Mouse (Mus musculus): ENCODE data around the gene Ndufaf8.

The Ndufaf8 gene

DNA sequence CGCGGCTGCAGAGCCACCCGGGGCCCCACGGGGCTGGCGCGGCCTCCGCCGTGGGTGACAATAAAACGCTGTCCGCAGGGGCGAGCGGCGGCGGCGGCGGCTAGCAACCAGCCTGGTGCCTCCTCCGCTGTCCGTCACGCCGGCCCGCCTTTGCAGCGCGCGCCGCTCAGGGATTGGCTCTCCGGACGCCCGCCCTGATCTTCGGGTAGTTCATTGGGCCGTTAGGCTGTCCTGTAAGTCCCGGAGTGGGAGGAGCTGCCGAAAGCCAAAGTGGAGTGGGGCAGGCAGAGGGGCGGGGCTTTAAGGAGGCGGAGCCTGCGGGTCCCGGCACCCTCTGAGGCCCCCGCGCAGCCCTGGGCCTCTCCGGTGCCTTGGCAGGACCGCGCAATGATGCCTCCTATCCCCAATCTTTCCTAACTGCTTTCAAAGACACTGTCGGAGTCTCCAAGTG is 12.0 kb upstream of the Ndufaf8 start, which contains the start of gene Cep131:
Gene Cep131 (minus strand): TSS at position 126 of the 451 bp plus-strand sequence.
- DNase-seq (ENCODE audit: low spot score) = peak; percentile 99

DNA sequence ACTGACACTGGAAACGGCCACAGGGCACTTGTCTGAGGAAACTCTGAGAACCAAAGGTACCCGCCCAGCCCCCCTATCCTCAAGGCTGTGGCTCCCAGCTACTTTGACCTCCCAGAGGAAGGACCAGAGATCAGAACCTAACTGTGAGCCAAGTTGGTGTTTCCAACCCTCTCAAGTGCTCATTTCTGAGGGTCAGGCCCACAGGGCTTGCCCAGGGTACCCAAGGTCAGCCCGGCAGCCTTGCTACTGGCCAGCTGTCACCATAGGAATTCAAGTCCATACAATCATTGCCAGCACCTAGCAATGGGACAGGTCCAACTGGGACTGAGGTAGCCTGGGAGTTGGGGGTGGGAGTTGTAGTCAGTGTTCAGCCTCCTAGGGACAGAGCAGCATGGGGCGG is 8.1 kb upstream of the Ndufaf8 start:
- no peak for DNase-seq (ENCODE audit: low spot score)

DNA sequence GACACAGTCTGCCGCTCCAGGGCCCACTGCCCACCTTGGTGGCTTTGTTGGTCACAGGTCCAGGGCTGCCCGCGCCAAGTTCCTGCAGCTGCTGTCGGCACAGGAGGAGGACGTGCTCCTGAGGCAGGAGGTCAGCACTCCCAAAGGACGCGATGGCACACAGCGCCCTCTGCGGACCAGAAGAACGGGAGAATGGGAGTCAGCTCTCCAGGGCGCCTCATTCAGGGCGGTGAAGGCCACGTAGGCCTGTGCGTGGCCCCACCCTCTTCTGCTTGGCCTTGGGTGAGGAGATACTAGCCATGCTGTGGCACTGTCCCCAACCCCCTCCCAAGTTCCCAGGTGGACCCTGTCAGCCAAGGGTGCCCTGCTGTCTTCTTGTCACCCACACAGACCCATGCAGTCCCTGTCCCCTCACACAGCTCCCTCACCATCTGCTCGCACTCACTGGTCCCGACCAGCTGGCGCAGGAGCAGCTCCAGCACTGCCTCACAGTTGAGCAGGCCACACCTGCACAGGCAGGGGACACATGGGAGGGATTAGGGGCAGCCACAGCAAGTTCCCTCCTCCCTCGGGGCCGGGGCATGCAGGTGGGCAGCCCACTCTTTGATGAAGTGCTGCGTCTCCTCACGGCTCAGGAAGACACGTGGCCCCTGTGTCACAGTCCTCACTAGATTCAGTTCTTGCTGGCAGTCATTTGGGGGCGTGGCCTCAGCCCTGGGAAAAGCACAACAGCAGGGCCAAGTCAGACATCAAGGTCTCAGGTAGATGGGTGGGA is 5.7 kb upstream of the Ndufaf8 start:
- no peak for DNase-seq (ENCODE audit: low spot score)

DNA sequence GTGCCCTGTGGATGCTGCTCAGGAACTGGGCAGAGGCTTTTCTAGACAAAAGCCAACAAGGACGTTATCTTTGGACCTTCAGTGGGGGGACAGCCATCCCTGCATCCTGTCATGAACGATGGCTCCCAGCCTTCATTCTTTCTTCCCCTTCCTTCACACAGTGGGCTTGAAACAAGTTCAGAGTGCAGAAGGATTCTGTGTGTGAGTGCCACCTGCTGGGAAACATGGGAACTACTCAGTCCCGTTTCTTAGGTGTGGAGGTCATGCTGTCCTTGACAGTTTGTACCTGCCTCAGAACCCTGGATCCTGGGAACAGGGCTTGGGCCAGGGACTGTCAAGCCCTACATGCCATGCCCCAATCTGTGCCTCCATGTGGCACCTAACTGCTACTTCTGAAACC is 2.3 kb downstream of the Ndufaf8 start:
- DNase-seq (ENCODE audit: low spot score) = peak; percentile 78

DNA sequence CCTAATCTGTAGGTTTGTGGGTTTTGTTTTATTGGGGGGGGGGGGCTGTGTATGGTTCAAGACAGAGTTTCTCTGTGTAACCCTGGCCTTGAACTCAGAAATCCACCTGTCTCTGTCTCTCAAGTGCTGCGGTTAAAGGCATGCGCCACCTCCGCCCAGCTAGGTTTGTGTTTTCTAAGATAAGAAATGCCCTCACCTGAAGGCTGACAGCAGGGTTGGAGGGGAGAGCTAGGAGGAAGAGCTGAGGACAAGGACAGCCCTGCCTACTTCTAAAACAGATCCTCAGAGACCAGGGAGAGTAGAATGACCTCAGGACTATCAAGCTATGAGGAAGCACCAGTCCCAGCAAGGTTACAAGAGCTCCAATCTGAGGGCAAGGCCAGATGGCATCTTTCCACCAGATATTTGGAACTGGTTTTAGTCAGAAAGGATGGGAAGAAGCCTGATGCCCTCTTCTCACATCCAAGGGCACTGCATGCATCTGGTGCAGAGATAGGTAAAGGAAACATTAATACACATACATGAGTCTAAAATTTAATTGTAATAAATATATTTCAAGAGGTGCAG is 4.8 kb downstream of the Ndufaf8 start:
- DNase-seq (ENCODE audit: low spot score) = no peak

DNA sequence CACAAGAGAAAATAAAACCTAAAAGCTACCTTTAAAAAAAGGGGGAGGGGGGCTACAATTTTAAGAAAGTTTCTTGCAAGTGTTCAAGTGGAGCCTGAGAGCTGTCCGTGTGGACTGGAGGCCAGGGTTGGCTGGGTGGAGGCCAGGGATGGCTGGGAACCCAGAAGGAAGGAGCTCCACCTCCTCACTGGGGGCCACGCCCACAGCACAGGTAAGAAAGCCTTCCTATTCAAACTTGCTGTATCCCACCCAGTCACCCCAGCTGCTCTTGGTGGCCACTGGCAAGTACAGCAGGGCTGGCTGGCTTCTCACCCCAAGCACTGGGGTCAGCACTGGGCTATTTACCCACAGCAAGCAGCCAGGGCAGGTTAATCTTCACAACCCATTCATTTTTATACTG is 8.3 kb downstream of the Ndufaf8 start:
- no peak for DNase-seq (ENCODE audit: low spot score)

DNA sequence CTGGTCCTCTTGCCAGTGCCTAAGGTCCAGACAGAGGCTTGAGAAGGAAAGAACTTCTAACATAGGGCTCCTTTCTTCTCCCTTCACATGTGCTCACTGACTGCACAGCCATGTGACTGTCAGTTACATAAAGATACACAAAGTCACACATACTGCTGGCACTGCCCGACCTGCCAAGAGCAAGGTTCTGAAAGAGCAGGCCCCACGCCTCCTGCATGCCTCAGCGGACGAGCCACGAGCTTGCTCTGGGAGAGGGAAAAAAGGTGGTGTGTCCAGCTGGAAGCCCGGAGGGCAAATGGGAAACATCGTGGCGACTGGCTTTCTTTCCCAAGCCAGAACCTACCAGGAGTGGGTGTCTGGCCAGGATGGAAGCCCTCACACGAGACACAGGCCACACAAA is 9.1 kb downstream of the Ndufaf8 start:
- no peak for DNase-seq (ENCODE audit: low spot score)

DNA sequence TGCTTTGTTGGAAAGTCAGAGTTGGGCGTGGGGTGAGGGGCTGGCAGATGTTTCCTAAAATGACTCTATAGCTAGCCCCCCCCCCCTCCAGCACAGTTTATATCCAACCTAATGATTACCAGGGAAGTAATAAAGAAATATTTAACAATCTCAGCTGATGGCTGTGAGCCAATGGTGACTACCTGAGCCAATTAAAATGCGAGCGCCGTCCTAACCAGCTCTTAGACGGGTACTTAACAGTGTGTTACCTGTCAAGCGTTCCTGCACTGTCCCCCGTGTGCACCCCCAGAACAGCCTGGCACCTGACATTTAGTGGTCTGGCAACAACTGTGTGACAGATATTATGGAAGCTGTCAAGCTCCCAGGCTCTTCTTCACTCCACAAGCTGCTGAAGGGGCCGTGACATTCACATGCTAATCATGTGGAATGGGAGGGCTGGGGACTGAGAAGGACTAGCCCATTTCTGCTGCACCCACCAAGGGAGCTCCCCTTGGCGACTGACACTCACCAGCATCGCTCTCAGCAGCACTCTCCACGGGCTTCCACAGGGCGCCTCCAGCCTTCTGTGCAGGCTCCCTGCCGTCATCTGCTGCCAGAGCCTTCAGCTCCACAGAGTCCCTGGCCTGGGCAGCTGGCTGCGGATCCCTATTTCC is 11.0 kb downstream of the Ndufaf8 start:
- no peak for DNase-seq (ENCODE audit: low spot score)

DNA sequence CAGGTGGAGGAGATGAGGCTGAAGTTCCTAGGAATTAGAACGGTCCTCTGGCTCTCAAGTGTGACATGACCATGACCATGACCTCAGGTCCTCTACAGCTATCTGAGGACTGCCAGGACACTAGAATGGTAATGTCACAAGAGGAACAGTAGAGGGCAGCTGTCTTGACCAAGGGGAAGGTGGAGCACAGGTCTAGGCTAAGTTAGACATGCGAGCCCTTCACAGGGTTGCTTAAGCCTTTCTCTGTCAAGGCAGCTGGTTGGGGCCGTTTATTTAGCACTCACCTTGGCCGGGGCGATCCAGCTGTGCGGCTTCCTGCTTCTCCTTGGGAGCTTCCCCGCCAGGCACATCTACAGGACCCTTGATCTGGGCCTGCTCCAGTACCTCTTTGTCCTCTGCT is 11.8 kb downstream of the Ndufaf8 start:
- DNase-seq (ENCODE audit: low spot score) = no peak

DNA sequence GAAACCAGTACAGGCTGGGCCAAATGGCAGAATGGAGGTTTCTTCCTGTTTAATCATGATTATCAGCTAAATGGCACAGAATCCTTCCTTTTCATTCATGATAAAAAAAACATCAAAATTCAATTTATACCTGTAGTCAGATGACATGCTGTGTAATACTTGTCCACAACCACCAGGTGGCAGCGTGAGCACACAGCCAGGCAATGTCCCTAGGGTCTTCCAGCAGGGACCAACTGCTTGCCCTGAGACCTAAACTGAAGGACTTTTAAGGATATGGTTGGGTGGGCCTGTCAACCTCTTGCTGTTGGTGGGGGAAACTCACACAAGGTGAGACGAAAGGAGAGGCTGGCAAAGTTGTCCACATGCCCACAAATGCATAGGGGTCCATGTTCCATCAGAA is 12.3 kb downstream of the Ndufaf8 start:
- DNase-seq (ENCODE audit: low spot score) = peak; percentile 80

DNA sequence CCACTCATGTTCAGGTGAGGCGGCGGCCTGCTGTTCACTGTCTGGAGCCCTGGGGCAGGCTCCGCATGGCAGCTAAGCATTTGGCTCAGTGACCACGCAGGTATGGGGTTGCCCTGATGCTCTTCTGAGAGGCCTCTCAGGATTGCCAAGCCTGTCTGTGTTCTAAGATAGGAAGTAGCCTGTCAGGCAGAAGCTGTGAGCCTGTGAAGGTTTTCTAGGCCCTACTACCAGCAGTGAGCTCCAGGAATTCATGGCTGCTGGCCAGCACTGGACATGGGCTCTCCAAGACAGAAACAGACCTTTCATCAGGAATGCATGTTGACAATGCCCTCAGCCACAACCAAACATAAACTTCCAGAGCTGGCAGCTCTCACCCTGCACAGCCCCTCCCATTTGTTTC is 13.4 kb downstream of the Ndufaf8 start:
- no peak for DNase-seq (ENCODE audit: low spot score)

DNA sequence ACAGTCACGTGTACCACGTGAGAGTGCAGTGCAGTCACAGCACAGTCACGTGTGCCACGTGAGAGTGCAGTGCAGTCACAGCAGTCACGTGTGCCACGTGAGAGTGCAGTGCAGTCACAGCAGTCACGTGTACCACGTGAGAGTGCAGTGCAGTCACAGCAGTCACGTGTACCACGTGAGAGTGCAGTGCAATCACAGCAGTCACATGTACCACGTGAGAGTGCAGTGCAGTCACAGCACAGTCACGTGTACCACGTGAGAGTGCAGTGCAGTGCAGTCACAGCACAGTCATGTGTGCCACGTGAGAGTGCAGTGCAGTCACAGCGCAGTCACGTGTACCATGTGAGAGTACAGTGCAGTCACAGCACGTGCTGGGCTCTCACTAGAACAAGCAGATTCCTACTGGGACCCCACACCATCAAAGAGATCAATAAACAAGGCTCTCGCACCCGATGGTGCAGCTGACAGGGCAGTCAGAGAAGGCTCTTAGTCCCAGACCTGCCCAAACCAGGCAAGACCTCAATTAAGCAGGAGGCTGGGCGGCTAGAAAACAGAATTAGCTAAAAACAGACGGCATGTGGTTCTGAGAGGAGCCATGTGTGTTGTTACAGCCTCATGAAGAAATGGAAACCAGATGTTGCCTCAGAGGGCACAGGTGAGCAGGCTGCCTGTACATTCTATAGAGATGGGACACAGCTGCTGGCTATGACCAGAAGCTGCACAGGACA is 15.9 kb downstream of the Ndufaf8 start:
- no peak for DNase-seq (ENCODE audit: low spot score)

DNA sequence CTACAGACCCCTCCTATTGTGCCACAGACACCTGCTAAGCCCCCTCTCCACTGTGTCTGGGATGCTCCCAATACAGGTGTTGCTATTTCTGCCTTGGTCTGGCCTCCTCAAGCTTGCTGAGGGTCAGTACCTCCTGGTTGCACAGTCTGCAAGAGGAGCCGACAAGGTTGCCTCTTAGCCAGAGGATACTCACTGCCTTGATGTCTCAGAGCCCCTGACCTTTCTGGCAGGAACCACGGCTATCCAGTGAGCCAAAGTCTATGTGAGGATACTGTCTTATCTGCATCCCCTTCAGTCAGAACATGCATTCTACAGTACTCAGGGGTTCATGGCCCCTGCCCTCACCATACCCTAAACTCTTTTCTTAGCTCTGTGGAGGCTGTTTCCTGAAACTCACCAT is 18.9 kb downstream of the Ndufaf8 start:
- no peak for DNase-seq (ENCODE audit: low spot score)

DNA sequence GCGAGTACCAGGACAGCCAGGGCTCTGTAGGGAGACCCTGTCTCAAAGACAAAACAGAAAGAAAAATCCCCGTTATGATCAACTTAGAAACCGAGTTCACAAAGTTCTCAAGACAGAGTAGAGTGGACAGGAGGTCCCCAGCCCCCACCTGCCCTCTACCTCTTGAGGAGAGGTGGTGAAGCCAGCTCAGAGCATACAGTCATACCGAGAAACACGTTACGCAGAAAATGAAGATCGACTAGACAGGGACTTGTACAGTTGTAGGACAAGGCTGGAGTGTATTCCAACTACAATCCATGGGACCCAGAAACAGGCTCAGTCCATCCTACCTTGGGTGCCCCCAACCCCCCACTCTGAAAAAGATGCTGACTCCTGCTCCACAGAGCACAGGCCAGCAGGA is 20.4 kb downstream of the Ndufaf8 start:
- no peak for DNase-seq (ENCODE audit: low spot score)

DNA sequence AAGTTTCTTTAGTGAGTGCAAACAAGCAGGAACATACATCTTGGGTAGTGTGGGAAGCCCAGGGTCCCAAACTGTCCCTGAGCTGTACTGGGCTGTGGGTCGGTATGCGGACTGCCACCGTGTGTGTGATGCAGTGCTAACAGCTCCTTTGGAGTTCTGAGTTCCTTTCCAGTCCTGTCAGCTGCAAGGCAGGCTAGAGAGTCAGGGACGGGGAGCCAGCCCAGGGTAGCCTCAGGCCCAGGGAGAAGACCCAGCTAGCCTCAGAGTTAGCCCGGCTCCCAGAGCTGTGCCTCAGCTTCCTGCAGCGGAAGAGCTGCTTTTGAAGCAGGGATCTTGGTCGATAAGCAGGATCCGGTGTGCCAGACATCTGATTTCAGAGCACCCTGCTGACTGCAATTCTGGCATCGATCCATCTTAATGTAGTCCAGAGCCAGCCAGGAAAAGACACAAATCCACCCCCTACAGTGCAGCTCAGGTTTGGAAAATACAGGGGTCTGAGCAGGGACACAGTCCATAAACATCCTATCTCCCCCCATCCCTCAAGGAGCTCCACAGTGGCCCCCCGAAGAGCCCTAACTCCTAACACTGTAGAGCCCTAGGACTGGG is 21.3 kb downstream of the Ndufaf8 start:
- DNase-seq (ENCODE audit: low spot score) = no peak

DNA sequence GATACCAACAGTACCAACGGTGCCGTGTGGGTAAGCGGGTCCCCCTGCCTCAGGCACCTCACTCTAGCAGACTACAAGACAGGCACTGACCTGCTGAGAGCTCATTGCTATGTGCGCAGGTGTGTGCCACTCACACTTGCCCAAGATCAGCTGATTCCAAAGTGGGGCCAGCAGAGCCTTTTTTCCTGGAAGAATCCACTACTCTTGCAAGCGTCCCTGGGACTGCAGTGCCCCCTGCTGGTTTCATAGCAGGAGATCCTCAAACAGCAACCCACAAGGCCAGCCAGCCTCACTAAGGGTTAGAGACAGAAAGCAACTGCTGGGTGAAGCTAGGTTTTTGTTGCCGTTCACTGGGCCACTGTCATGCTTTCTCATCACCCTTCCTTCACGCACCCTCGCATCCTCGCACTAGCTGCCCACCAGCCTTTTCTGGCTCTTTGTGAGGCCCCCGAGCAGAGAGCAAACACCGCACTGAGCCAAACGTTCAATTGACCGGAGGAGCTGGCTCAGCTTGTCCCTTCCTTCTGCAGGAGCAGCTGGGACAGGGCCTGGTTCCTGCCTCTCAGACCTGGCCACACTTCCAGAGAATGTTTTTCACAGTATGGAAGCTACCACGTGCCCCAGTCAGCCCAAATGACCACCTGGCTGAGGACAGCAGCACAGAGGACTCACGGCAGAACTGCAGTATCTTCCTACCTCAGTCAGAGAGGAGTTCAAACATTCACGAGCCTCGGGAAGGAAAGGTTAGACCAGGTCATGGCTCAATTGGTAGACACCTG is 22.1 kb downstream of the Ndufaf8 start:
- peak; percentile 78 for DNase-seq (ENCODE audit: low spot score)

DNA sequence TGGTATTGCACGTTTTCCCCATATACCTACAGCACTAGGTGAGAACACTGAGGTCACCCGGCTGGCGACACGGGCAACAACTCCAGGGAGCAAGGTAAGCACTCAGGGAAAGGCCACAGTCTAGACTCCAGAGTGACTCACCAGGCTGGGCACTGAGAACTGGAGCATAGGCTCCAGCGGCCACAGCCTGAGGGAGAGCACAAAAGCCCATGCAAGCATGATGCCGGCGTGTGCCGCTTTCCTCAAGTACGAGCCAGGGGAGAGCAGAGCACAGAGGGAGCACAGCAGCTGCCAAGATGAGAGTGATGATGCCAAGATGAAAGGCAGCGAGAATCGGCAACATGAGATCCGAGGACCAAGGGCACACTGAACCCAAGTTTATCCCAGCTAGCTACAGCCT is 23.4 kb downstream of the Ndufaf8 start:
- DNase-seq (ENCODE audit: low spot score) = no peak

DNA sequence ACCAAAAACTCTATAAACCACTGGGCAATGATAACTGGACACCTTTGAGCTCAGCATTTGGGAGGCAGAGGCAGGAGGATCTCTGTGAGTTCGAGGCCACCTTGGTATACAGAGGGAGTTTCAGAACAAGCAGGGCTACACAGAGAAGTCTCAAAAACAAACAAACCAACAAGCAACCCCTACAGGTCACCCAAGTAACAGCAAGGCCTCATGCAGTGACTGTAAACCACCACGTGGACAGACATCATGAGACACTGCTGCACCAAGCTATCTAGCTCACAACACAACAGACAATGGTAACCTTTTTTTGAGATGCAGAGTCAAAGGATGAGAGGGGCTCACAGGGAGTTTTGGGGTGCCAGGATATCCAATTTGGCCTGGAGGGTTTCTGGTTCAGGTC is 28.1 kb downstream of the Ndufaf8 start:
- no peak for DNase-seq (ENCODE audit: low spot score)

DNA sequence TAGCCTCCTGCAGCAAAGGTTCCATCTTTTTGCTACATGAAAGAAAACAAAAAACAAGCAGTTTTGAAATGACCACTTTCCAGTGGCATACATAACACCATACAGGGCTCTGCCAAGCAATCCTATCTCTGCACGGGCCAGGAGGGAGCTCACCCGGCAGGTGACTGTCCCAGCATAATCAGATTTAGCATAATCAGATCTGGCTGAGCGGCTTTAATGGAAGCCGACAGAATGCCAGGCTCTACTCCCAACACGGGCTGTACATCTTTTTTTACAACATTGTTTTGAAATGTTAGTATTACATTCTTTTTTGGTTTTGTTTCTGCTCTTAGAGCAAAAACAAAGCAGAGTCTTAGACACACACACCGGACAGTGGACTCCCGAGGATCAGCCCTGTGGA is 30.6 kb downstream of the Ndufaf8 start:
- no peak for DNase-seq (ENCODE audit: low spot score)

DNA sequence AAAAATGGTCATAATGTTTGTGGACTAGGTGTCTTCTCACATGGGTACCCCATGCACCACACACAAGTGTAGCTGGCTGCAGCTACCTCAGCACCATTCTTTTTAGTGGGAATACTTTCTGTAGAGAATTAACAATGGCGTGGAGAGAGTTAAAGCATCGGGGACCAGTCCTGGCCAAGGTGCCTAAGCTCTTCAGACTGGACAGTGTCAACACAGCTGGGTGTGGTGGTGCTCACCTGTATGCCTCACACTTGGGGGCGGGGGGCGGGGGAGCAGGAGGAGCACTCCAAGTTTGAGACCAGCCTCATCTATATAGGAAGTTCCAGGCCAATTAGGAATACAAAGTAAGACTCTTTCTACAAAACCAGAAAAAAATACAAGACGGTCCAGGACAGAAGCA is 35.4 kb downstream of the Ndufaf8 start:
- DNase-seq (ENCODE audit: low spot score) = no peak

DNA sequence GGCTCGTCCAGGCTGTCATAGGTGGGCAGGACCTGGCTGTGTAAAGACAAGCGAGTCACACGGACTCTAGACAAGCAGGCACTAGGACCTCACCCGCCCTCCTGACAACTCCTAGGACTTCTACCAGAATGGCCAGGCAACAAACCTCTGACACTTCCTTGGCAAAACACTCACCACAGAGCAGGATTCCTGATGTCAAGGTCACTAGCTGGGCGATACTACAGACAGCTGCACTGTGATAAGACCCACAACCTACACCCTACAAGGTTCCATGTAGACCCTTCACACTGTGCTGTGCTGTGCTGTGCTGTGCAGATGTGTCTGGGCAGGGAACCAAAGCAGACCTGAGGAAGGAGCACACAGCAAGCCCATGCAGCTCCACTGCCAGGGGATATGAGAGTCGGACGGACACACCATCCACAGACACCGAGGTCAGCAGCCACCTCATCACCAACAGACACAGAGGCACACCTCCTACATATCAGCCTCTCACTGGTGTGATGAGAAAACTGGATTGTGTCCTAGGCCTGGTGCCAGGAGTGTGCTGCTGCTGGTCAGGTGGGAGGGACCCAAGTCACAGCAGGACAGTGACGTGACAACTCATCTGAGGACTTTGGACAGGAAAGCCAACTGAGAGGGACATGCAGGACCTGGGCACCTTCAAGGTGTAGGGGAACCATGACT is 36.3 kb downstream of the Ndufaf8 start:
- no peak for DNase-seq (ENCODE audit: low spot score)

Measured in testis, postnatal 10 days (tissue).